Mouse (Mus musculus) E14TG2a.4 (cell line): ENCODE measurements around the gene Atg9a.

Experiments
- CTCF ChIP-seq: conservative IDR thresholded peaks from 2 replicates; pipeline ENCODE4 v1.5.1; 2014; ENCODE audit warnings: low read length
- POU5F1 ChIP-seq: IDR thresholded peaks from 2 replicates; pipeline ENCODE4 v1.6.1; 2014; ENCODE audit warnings: low read length, borderline replicate concordance

- no peak for TF ChIP-seq CTCF
- TF ChIP-seq POU5F1 = no peak
Measured at GRCm38 (mm10) chr1:75236117-75237050, 44.4 kb upstream of the Atg9a start, which contains the start of gene Dnajb2.
